Mouse (Mus musculus) C2C12 (cell line): Measurements from ENCODE around the gene Clmp.

Source experiments
- CTCF ChIP-seq: IDR thresholded peaks from one replicate; pipeline ENCODE4 v1.5.1; 2011; ENCODE audit not compliant: control insufficient read depth, insufficient read depth, insufficient read length
- MYOD1 ChIP-seq: IDR thresholded peaks from one replicate; pipeline ENCODE4 v1.6.1; 2011; ENCODE audit warnings: low read depth; ENCODE audit not compliant: control insufficient read depth, insufficient read length
- USF1 ChIP-seq: IDR thresholded peaks from one replicate; pipeline ENCODE4 v1.6.1; 2011; ENCODE audit warnings: low read depth, mild to moderate bottlenecking, control low read depth, moderate library complexity

- TF ChIP-seq MYOD1 (no peak), CTCF (no peak), USF1 (no peak)
Observed at GRCm38 (mm10) chr9:40762354-40762753, 76.6 kb downstream of the Clmp start.
